Mouse (Mus musculus): ENCODE results near the gene Mecom. TPM values are rescaled to one million over a fixed set of nuclear protein-coding genes. Genes with fewer than 3 reads are reported as not detected.
"Not testable (repeated sequence)": the region's sequence is repeated elsewhere in the genome, so short reads cannot be mapped to it uniquely, and the experiment has no call there.

Mecom gene
- 2.2 and 2.4 TPM in 2 replicates for polyA plus RNA-seq (2015; fragmentation: Nextera tagmentation; extraction: Ambion mirVana)

DNA sequence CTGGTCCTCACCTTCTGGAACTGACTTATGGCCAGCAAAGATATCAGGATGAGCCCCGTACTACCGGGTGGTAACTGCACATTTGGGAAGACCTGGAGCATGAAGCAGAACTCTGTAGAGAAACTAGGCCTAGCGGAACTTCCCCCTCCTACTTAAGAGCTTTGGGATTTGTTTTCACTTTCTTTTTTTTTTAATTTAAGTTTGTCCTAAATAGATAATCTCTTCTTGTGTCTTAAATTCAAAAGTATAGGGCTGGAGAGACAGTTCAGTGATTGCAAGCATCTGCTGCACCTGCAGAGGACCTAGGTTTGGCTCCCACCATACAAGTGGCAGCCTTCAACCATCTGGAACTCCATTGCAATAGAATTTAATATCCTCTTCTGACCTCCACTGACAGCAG, at the start of gene Mecom:
TSS of gene Mecom (minus strand) at position 101 of the 400 bp plus-strand sequence.
- Histone ChIP-seq H3K27me3 (no peaks in the 10 kb centered on the region), H3K4me1 (no peaks in the 10 kb centered on the region), H3K9me3 (no peaks in the 10 kb centered on the region), H3K27ac (replicated peaks) (no peak within 1 kb of the TSS), H3K4me3 (no peak within 1 kb of the TSS), H3K9ac (replicated peaks) (no peak within 1 kb of the TSS), H3K4me2 (replicated peaks) (no peak within 1 kb of the TSS), H3K36me3 (no peaks in the 10 kb centered on the region)
- no peak for ATAC-seq (replicated peaks)
- WGBS: 93% methylated on average over 3 of the region's 3 CpGs

DNA sequence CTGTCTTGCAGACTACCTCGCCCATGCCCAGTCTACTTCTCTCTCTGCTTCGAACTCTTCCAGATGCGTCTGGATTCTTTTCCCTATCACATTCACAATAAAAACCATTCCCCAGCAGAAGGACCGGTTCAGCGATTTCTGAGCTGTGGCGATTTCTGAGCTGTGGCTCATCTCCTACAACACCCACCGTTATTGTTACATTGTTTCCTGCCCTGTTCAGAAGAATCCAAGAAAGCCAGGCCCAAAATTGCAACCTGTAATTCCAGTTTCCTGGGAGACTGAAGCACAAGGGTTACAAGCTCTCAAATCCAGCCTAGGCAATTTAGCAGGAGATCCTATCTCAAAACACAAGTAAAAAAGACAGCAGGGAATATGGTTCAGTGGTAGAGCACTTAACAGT, 49.5 kb upstream of the Mecom start:
- H3K27ac ChIP-seq (replicated peaks): no peak overlapping the region
- peaks cover 21% of the 10 kb centered on the region for H3K4me1 ChIP-seq
- H3K4me3 ChIP-seq: no peak overlapping the region
- 83% methylated on average over 7 of the region's 7 CpGs for WGBS
- no peak overlapping the region for H3K4me2 ChIP-seq (replicated peaks)
- H3K9ac ChIP-seq (replicated peaks): no peak overlapping the region
- no peaks in the 10 kb centered on the region for H3K36me3 ChIP-seq
- no peak for ATAC-seq (replicated peaks)
- H3K27me3 ChIP-seq: no peaks in the 10 kb centered on the region
- no peaks in the 10 kb centered on the region for H3K9me3 ChIP-seq

DNA sequence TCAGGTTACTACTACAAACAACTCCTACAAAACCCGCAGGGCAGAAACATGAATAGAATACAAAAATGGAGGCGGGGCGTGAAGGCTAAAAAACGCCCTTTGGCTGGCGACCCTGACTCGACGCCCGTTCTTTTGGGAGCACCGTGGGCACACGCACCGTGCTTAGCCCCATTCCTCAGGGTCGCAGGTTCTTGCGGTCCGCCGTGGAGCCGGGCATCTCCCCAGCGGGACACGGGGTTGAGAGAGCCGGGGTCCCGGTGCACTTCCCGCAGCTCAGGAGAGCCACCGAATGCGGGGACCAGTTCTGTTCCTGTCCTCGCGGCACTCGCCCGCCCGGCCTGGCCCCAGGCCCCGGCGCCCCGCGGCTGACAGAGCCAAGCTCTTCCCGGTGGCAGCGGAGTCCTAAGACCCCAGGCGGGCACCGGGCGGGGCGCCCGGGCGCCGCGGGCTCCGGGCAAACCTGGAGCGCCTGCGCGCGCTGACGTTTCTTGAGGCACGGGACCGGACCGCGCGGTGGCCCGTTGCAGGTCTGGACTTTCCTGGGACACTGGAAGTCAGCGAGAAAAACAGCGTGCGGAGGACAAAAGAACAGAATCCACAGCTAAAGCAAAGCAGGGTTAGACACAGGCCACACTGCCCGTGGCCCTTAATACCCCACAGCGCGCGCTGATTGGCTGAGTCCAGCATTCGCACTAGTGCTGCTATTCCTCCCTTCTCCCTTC, 47.5 kb upstream of the Mecom start:
- peak; percentile 81 for ATAC-seq (replicated peaks)
- H3K27me3 ChIP-seq: no peaks in the 10 kb centered on the region
- H3K9me3 ChIP-seq: no peaks in the 10 kb centered on the region
- peak overlapping the region; percentile 68 for H3K4me2 ChIP-seq (replicated peaks)
- H3K4me3 ChIP-seq: peak overlapping the region; percentile 73
- H3K4me1 ChIP-seq: peaks cover 19% of the 10 kb centered on the region
- under 1% methylated on average over 61 of the region's 62 CpGs for WGBS
- peak overlapping the region; percentile 60 for H3K27ac ChIP-seq (replicated peaks)
- peak overlapping the region; percentile 79 for H3K9ac ChIP-seq (replicated peaks)
- no peaks in the 10 kb centered on the region for H3K36me3 ChIP-seq

DNA sequence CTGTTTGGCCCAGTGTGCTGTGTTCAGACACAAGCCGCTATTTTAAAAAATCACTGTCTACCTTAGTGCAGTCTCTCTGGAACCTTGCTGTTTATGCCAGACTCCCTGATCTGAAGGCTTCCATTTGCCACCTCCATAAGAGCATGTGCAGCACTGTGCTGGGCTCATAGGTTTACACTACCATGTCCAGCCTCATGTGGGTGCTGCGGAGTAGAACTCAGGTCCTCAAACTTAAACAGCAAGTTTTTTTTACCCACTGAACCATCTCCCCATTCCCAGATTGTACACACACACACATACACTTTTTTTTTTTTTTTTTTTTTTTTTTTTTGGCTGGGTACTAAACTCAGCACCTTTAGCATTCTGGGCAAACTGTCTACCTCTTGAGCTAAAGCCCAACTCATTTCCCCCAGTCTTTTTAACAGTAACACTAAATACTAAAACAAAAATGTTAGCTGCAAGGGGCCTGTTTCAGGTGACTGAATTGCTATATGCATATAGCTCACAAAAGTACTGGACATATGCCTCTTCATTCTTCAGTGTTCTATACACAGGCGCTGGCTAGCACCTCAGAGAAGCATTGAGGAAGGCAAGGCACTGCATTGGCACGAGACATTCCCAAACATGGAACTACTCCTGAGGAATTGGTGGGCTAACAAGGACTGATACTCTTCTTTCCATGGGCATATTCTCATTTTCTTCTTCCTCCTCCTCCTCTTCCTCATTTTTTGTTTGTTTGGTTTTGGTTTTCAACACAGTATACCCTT, 46.1 kb upstream of the Mecom start:
- no peaks in the 10 kb centered on the region for H3K36me3 ChIP-seq
- no peak overlapping the region for H3K9ac ChIP-seq (replicated peaks)
- no peaks in the 10 kb centered on the region for H3K9me3 ChIP-seq
- H3K27me3 ChIP-seq: no peaks in the 10 kb centered on the region
- H3K4me3 ChIP-seq: no peak overlapping the region
- H3K27ac ChIP-seq (replicated peaks): no peak overlapping the region
- H3K4me1 ChIP-seq: peaks cover 7% of the 10 kb centered on the region
- no peak for ATAC-seq (replicated peaks)
- 76% methylated on average over 4 of the region's 4 CpGs for WGBS
- H3K4me2 ChIP-seq (replicated peaks): no peak overlapping the region

DNA sequence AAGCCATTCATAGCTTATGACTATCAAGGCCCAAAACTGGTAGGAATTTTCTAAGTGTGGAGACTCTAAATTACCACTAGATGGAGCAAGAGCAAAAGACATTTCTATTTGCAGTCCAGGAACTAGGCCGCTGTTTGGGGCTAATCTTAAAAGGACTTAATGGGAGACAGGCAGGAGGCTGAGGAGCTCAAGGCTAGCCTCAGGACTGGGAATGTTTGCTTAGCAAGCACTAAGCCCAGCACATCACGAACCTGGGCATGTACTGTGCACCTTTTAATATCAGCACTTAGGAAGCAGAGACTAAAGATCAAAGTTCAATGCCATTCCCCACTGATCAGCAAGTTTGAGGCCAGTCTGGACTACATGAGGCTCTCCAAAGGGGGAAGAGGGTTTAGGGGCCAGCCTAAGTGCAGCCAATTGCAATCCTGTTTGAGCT, 44.6 kb upstream of the Mecom start:
- no peaks in the 10 kb centered on the region for H3K27me3 ChIP-seq
- H3K9me3 ChIP-seq: no peaks in the 10 kb centered on the region
- no peak overlapping the region for H3K4me2 ChIP-seq (replicated peaks)
- H3K4me3 ChIP-seq: no peak overlapping the region
- H3K9ac ChIP-seq (replicated peaks): no peak overlapping the region
- H3K27ac ChIP-seq (replicated peaks): no peak overlapping the region
- WGBS: 2% methylated on average over 2 of the region's 2 CpGs
- no peaks in the 10 kb centered on the region for H3K36me3 ChIP-seq
- ATAC-seq (replicated peaks): peak; percentile 24
- H3K4me1 ChIP-seq: peaks cover 7% of the 10 kb centered on the region

DNA sequence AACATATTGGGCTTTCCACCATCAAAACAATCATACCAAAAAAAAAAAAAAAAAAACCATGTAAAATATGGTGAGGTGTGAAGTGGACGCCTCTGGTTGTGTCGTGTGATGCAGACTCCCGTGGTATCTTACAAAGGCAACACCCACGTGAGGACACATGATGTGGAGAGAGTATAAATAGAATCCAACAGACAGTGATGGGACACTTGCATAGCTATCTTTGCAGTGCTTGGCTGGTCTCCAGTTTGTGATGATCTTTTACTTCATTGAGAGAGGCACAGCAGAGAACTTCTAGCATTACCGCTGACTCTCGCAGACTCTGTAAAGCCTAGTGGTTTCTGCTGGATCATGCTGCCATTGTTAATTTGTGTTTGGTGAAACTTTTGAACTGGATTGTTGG, 41.1 kb upstream of the Mecom start:
- Histone ChIP-seq H3K4me2 (replicated peaks) (no peak overlapping the region), H3K27ac (replicated peaks) (no peak overlapping the region), H3K9me3 (no peaks in the 10 kb centered on the region), H3K27me3 (no peaks in the 10 kb centered on the region), H3K4me1 (no peaks in the 10 kb centered on the region), H3K4me3 (no peak overlapping the region), H3K36me3 (no peaks in the 10 kb centered on the region), H3K9ac (replicated peaks) (no peak overlapping the region)
- 83% methylated on average over 6 of the region's 6 CpGs for WGBS
- no peak for ATAC-seq (replicated peaks)

DNA sequence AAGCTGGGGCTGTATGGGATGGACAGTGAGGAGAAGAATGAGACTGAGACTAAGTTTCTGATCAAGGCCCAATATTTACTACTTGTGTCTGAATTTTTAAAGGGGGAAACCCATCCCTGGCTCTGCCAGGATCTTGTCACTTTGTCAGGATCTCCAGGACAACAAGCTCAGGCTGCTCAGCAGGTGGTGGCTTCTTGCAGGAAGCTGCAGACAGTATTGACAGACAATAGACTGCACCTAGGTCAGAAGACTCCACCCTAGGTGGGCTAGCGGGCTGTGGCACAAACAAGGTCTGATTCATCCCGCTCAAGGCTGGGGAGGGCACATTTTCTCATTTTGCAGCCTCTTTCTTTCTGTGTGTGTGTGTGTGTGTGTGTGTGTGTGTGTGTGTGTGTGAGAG, 25.7 kb upstream of the Mecom start:
- ATAC-seq (replicated peaks): no peak
- Histone ChIP-seq H3K27me3 (no peaks in the 10 kb centered on the region), H3K4me2 (replicated peaks) (no peak overlapping the region), H3K4me1 (no peaks in the 10 kb centered on the region), H3K36me3 (no peaks in the 10 kb centered on the region), H3K9me3 (no peaks in the 10 kb centered on the region), H3K9ac (replicated peaks) (no peak overlapping the region), H3K27ac (replicated peaks) (no peak overlapping the region), H3K4me3 (no peak overlapping the region)
- 3% methylated on average over 2 of the region's 2 CpGs for WGBS

DNA sequence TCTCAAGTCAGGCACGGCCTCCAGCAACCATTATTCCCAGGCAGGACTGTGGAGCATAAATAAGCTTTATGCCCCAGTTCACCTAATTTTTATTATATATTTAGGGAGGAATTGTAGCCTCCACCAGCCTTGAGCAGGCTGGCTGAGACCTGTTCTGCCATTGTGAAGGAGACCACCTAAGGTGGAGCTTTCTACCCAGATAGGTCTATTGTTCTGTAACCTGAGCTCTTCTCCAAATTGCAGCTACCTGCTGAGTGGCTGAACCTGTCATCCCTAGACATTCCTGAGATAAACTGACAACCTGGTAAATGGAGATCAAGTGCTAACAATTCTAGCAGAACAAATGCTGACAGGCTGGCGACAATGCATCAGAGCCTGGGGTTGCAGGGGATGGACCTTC, 18.5 kb upstream of the Mecom start:
- not testable (repeated sequence) for H3K9ac ChIP-seq (replicated peaks); H3K4me1 ChIP-seq; H3K9me3 ChIP-seq; H3K27ac ChIP-seq (replicated peaks); H3K27me3 ChIP-seq; H3K4me3 ChIP-seq; H3K4me2 ChIP-seq (replicated peaks); ATAC-seq (replicated peaks); H3K36me3 ChIP-seq
- WGBS: 33% methylated on average over 1 of the region's 2 CpGs

DNA sequence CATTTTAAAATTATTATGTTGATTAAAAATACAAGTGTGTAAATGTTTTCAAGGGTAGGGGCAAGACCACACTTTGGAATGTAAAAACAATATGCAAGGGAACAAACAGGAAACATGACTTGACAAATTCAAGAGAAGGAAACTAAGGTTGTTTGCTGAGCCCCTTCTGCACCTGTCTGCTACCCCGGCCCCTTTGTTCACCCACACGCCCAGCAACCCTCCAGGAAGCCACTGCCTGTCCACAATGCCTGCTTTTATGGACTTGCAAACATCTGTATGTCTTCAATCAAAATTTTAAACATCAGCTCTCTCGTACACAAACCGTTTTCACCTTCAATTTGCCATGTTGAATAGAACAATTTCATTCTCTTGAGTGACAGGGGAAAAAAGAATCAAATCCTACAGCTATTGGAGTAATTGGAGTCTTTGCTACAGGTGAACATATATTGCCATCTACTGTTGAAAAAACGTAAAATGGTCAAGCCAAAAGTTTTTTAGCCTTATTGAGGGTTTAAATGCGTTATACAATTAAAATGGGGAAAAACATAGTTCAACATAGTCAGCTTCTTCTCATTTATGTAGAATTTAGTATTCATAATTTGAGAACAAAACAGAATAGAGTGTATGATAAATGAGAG, 13.0 kb upstream of the Mecom start:
- Histone ChIP-seq H3K4me1 (no peaks in the 10 kb centered on the region), H3K27ac (replicated peaks) (no peak overlapping the region), H3K4me3 (no peak overlapping the region), H3K9ac (replicated peaks) (no peak overlapping the region), H3K36me3 (no peaks in the 10 kb centered on the region), H3K4me2 (replicated peaks) (no peak overlapping the region), H3K9me3 (no peaks in the 10 kb centered on the region), H3K27me3 (no peaks in the 10 kb centered on the region)
- ATAC-seq (replicated peaks): no peak
- 49% methylated on average over 6 of the region's 6 CpGs for WGBS

DNA sequence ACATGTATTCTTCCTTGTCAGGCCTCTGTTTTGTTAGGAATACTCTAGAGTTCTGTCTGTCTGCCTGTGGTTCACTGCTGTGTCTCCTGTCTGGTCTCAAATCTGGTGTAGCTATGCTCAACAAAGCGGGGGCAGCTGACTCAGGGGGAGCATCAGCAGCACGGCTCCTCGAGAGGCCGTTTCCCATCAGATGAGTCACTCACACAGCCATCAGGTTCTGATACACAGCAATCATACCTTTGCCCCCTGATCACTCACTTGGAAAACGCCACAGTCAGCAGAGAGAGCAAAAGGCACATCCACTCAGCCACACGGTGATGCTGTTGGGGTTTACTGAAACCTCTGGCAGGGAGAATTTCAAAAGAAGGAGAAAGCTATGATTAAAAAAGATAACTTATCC, 5.9 kb upstream of the Mecom start:
- no peak overlapping the region for H3K4me2 ChIP-seq (replicated peaks)
- H3K27ac ChIP-seq (replicated peaks): no peak overlapping the region
- H3K4me1 ChIP-seq: no peaks in the 10 kb centered on the region
- no peaks in the 10 kb centered on the region for H3K36me3 ChIP-seq
- WGBS: 71% methylated on average over 6 of the region's 6 CpGs
- no peak for ATAC-seq (replicated peaks)
- H3K4me3 ChIP-seq: no peak overlapping the region
- H3K9ac ChIP-seq (replicated peaks): no peak overlapping the region
- no peaks in the 10 kb centered on the region for H3K27me3 ChIP-seq
- H3K9me3 ChIP-seq: no peaks in the 10 kb centered on the region

DNA sequence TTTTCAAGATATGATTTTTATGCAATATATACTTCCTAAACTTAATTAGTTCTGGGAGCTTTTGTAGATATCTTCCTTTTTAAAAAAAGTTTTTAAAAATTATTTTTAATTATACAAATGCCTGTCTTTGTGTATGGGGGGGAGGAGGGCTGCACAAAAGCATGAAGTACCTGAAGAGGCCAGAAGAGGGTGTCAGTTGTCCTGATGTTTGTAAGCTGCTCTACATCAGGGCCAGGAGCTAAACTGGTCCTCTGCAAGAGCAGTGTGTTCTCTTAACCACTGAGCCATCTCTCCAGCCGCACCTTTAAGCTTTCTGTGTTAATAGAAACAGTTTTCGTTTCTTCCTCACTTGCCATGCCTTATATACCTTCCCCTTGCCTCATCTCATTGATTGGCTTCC, 2.4 kb upstream of the Mecom start:
- Histone ChIP-seq H3K4me2 (replicated peaks) (no peak overlapping the region), H3K4me3 (no peak overlapping the region), H3K9ac (replicated peaks) (no peak overlapping the region), H3K27me3 (no peaks in the 10 kb centered on the region), H3K27ac (replicated peaks) (no peak overlapping the region), H3K9me3 (no peaks in the 10 kb centered on the region), H3K36me3 (no peaks in the 10 kb centered on the region), H3K4me1 (no peaks in the 10 kb centered on the region)
- WGBS: 43% methylated on average over 2 of the region's 2 CpGs
- no peak for ATAC-seq (replicated peaks)

DNA sequence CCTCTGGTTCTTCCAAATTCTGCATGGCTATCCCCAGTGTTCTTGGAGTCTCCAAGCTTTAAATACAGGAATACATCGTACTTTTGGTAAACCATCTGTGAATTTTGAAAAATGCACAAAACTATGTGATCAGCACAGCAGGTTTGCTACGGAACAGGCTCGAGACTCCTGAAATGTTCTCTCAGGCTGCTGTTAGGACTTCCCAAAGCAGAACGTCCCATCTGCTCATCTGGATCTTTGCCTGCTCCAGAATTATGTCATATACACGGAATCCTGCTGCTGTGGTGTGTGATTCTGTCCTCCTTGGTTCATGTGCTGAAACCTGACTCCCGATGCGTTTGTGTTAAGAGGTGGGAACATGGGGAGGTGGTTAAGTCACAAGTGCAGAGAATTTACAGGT, 1.1 kb upstream of the Mecom start:
- no peaks in the 10 kb centered on the region for H3K27me3 ChIP-seq
- no peak overlapping the region for H3K4me3 ChIP-seq
- H3K4me2 ChIP-seq (replicated peaks): no peak overlapping the region
- 81% methylated on average over 7 of the region's 7 CpGs for WGBS
- ATAC-seq (replicated peaks): no peak
- H3K36me3 ChIP-seq: no peaks in the 10 kb centered on the region
- no peak overlapping the region for H3K27ac ChIP-seq (replicated peaks)
- no peaks in the 10 kb centered on the region for H3K9me3 ChIP-seq
- H3K4me1 ChIP-seq: no peaks in the 10 kb centered on the region
- no peak overlapping the region for H3K9ac ChIP-seq (replicated peaks)
